Mouse (Mus musculus) hindbrain, postnatal 0 days (tissue): ENCODE measurements around the gene Tyk2. TPM values are rescaled to one million over a fixed set of nuclear protein-coding genes. Genes with fewer than 3 reads are reported as not detected.

Source experiments
- ATAC-seq: fragments of 200-750 bp; cut with Nextera tagmentation; 2 replicates; pipeline ENCODE4 v1.8.0; 2017; ENCODE audit warnings: mild to moderate bottlenecking, moderate TSS enrichment, moderate library complexity
- DNase-seq: peaks from one replicate; pipeline ENCODE4 v3.0.0-alpha.2; 2015; ENCODE audit warnings: low spot score
- H3K27ac ChIP-seq: fragments of 300-500 bp; sonication (generic); 2 replicates; pipeline ENCODE4 v1.5.1; 2014; ENCODE audit warnings: mild to moderate bottlenecking
- H3K27me3 ChIP-seq: fragments of 300-500 bp; sonication (generic); 2 replicates; pipeline ENCODE4 v1.6.1; 2014; ENCODE audit warnings: low read length, mixed read lengths; ENCODE audit not compliant: insufficient read depth
- H3K36me3 ChIP-seq: fragments of 300-500 bp; sonication (generic); 2 replicates; pipeline ENCODE4 v1.6.1; 2014; ENCODE audit warnings: low read length, mixed read lengths; ENCODE audit not compliant: insufficient read depth
- H3K4me1 ChIP-seq: fragments of 300-500 bp; sonication (generic); 2 replicates; pipeline ENCODE4 v1.6.1; 2014; ENCODE audit warnings: antibody characterized with exemption, low read length, mixed read lengths; ENCODE audit not compliant: insufficient read depth
- H3K4me2 ChIP-seq: fragments of 300-500 bp; sonication (generic); 2 replicates; pipeline ENCODE4 v1.6.1; 2014; ENCODE audit warnings: low read depth, mild to moderate bottlenecking, low read length, moderate library complexity, mixed read lengths
- H3K4me3 ChIP-seq: fragments of 300-500 bp; sonication (generic); 2 replicates; pipeline ENCODE4 v1.5.1; 2014; ENCODE audit warnings: low read length
- H3K9ac ChIP-seq: fragments of 300-500 bp; sonication (generic); replicated peaks from 2 replicates; pipeline ENCODE4 v1.6.1; 2014; ENCODE audit warnings: mild to moderate bottlenecking, low read length, moderate library complexity, mixed read lengths
- H3K9me3 ChIP-seq: fragments of 300-500 bp; sonication (generic); 2 replicates; pipeline ENCODE4 v1.6.1; 2016; ENCODE audit warnings: low read length, mixed read lengths
- CTCF ChIP-seq: IDR thresholded peaks from 2 replicates; pipeline ENCODE4 v1.5.1; 2016; ENCODE audit warnings: antibody characterized with exemption, control low read depth, low read depth
- WGBS: fragments of 180-500 bp; shearing (Covaris S2); extraction: QIAGEN DNeasy Blood & Tissue Kit; methylation state at CpG from one replicate; pipeline ENCODE4 v1.1.7; 2014; 5-methylcytosine and 5-hydroxymethylcytosine counted together
- polyA plus RNA-seq: library from polyadenylated mRNA; unstranded; fragments of >200 nt; fragmentation: Nextera tagmentation; extraction: Ambion mirVana; gene quantifications from 2 replicates; pipeline ENCODE4 v1.2.1, GENCODE M21; 2015
- total RNA-seq: library from RNA; depleted of rRNA; stranded (reverse); fragments of >200 nt; gene quantifications from 2 replicates; pipeline ENCODE4 v1.2.3, GENCODE M21; 2014; rRNA removed

The Tyk2 gene
- total RNA-seq (10.8 and 15.4 TPM in 2 replicates), polyA plus RNA-seq (5.7 and 6.2 TPM in 2 replicates)

DNA sequence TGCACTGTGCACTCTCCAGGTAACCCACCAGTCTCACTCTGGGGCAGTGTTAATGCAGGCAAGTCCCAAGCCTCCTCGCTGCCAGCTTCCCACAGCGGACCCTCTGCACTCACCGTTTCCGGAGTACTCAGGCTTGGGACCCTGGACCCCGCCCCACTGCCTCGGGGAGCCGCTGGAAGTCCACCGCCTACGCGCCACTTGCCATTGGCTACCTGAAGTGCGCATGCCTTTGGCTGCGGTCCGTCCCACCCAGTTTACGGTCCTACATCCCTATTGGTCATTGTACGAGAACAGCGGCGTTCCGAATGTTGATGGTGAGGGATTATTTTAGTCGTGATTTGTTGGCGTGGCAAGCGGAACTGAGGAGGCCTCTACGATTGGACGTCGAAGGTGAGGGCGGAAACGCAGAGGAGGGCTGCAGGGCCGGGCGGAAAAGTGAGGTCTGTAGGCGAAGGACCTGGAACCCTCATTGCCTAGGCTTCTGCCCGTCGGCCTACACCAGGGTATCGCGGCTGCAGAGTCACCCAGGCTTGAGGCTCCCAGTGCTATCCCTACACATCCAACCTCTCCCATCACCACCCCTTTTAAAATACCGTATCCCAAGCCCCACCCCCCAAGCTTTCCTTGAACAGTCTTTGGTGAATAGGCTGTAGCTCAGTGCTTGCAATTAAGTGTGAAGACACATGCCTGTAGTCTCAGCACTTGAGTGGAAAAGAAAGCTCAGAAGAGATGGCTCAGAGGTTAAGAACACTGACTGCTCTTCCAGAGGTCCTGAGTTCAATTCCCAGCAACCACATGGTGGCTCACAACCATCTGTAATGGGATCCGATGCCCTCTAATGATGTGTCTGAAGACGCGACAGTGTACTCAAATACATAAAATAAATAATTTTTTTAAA, at the start of gene Tyk2:
Gene Tyk2, minus strand, starts transcription at position 185 of the 898 bp plus-strand sequence.
- H3K27ac ChIP-seq: peak within 1 kb of the TSS; percentile 32; the same call in 1 of the 2 replicates
- WGBS: 6% methylated on average over 37 of the region's 37 CpGs
- no peaks in the 10 kb centered on the region; the same call in 1 of the 2 replicates for H3K36me3 ChIP-seq
- ATAC-seq: peak; percentile 97
- H3K4me1 ChIP-seq: 0 out of 2 replicates have a peak, but pooled peaks cover 4% of the 10 kb centered on the region
- no peaks in the 10 kb centered on the region for H3K9me3 ChIP-seq
- H3K4me2 ChIP-seq: peak within 1 kb of the TSS; percentile 83
- H3K4me3 ChIP-seq: peak within 1 kb of the TSS; percentile 60
- H3K27me3 ChIP-seq: no peaks in the 10 kb centered on the region
- peak within 1 kb of the TSS; percentile 43 for H3K9ac ChIP-seq
- no peak for TF ChIP-seq CTCF
- DNase-seq: peak; percentile 97

DNA sequence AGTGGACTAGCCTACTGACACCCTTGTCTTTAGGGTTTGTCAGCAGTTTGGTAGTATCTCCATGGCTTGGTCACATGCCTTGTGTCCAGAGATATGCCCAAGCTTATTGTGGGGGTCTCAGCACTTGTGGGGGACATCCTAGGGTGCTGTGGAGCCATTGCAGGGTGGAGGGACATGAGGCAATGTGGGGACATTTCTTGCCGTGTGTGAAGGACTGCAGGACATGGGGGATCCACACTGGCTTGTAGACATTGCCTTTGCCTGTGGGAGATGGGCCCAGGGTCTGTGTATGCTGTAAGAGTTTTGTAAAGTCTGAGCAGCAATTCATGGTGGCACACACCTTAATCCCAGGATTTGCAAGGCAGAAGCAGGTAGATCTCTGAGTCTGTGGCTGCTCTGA, 49.8 kb upstream of the Tyk2 start:
- Histone ChIP-seq H3K9me3 (no peaks in the 10 kb centered on the region), H3K4me3 (no peak overlapping the region), H3K36me3 (no peaks in the 10 kb centered on the region), H3K4me2 (no peak overlapping the region), H3K9ac (no peak overlapping the region), H3K27me3 (no peaks in the 10 kb centered on the region), H3K4me1 (no peaks in the 10 kb centered on the region), H3K27ac (no peak overlapping the region)
- no peak for ATAC-seq
- DNase-seq: no peak
- WGBS: 65% methylated on average over 1 of the region's 1 CpGs
- TF ChIP-seq CTCF: no peak

DNA sequence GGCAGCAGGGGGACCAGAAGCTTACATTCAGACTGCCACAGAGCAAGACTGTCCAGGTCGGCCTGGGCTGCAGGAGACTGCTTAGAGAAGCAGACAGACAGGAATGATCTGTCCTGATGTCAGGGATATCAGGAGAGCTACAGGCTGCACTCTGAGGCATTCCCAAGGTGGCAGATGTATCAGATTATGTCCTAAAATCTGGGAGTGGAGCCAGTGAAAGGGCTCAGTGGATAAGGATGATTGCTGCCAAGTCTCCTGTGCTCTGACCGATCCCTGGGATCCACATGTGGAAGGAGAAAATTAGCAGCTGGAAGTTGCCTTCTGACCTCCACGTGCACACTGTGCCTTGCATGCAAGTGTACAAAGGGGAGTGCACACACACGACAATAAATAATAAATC, 49.4 kb upstream of the Tyk2 start:
- DNase-seq (no peak), ATAC-seq (no peak)
- H3K27ac ChIP-seq: no peak overlapping the region
- no peaks in the 10 kb centered on the region for H3K9me3 ChIP-seq
- H3K27me3 ChIP-seq: no peaks in the 10 kb centered on the region
- H3K4me3 ChIP-seq: no peak overlapping the region
- WGBS: 46% methylated on average over 4 of the region's 4 CpGs
- TF ChIP-seq CTCF: no peak
- H3K4me1 ChIP-seq: no peaks in the 10 kb centered on the region
- H3K36me3 ChIP-seq: no peaks in the 10 kb centered on the region
- H3K9ac ChIP-seq: no peak overlapping the region
- no peak overlapping the region for H3K4me2 ChIP-seq

DNA sequence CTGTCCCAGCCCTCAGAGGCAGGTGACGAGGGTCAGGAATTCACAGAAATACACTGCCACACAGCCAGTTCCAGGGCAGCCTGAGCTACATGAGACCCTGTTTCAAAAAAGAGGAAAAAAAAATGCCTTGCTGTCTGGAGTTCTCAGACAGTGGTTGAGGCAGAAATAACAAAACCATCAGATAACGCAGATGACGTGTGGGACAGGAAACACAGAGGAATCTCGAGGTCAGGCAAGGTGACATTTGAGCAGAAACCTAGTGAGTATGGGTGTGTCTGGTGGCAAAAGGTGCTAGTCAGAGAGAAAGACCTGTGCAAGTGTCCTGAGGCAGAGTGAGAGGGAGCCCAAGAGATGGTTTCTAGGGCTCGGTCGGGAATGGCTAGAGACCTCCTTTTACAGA, 41.3 kb upstream of the Tyk2 start:
- DNase-seq (no peak), ATAC-seq (no peak)
- H3K4me1 ChIP-seq: no peaks in the 10 kb centered on the region
- 83% methylated on average over 6 of the region's 6 CpGs for WGBS
- no peak overlapping the region for H3K27ac ChIP-seq
- no peaks in the 10 kb centered on the region for H3K27me3 ChIP-seq
- H3K9ac ChIP-seq: no peak overlapping the region
- H3K9me3 ChIP-seq: no peaks in the 10 kb centered on the region
- TF ChIP-seq CTCF: no peak
- no peaks in the 10 kb centered on the region for H3K36me3 ChIP-seq
- no peak overlapping the region for H3K4me3 ChIP-seq
- no peak overlapping the region for H3K4me2 ChIP-seq

- Histone ChIP-seq H3K9ac (no peak overlapping the region), H3K4me3 (no peak overlapping the region), H3K27ac (no peak overlapping the region), H3K4me2 (no peak overlapping the region), H3K36me3 (no peaks in the 10 kb centered on the region), H3K27me3 (peaks cover 29% of the 10 kb centered on the region), H3K4me1 (peaks cover 5% of the 10 kb centered on the region; the same call in 1 of the 2 replicates), H3K9me3 (no peaks in the 10 kb centered on the region)
- DNase-seq (no peak), ATAC-seq (no peak)
- whole genome bisulfite sequencing: 36% methylated on average over 1 of the region's 1 CpGs
- TF ChIP-seq CTCF: no peak
Observed at GRCm38 (mm10) chr9:21169157-21169556, 38.1 kb upstream of the Tyk2 start.

- peaks cover 29% of the 10 kb centered on the region for H3K27me3 ChIP-seq
- H3K4me1 ChIP-seq: peaks cover 5% of the 10 kb centered on the region; the same call in 1 of the 2 replicates
- no peaks in the 10 kb centered on the region for H3K36me3 ChIP-seq
- no peak overlapping the region for H3K9ac ChIP-seq
- peak overlapping the region; percentile 34; the same call in 1 of the 2 replicates for H3K4me2 ChIP-seq
- peak; percentile 90 for TF ChIP-seq CTCF
- peak; percentile 74 for DNase-seq
- H3K9me3 ChIP-seq: no peaks in the 10 kb centered on the region
- peak; percentile 36 for ATAC-seq
- H3K27ac ChIP-seq: peak overlapping the region; percentile 66
- H3K4me3 ChIP-seq: no peak overlapping the region
- WGBS: 18% methylated on average over 30 of the region's 30 CpGs
Observed at GRCm38 (mm10) chr9:21168161-21169123, 37.4 kb upstream of the Tyk2 start.
